Mouse (Mus musculus): Measurements from ENCODE around the gene Zfp61. TPM values are rescaled to one million over a fixed set of nuclear protein-coding genes. Genes with fewer than 3 reads are reported as not detected.

Gene Zfp61
- polyA plus RNA-seq, 1 experiment from 2014 or later: 48.6 TPM

DNA sequence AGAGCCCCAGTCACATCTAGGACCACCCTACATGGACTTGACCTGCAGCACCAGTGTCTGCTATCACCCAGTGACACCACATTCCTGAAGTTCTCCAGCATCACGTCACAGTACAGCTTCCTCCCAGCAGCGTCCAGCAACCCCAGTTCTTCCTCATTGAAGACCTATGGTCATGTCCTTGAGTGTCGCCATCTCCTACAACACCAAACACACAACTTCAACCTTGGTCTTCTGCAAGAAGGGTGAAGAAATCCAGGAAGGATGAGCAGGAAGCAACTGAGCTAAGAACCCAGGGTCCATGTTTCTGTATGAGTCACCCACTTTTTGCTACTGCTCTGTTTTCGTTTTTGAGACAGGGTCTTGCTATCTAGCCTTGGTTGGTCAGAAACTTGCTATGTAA lies 21.6 kb upstream of the Zfp61 start:
- Histone ChIP-seq H3K36me3 (replicated peaks) (no peaks in the 10 kb centered on the region), H3K4me1 (peaks cover 13% of the 10 kb centered on the region), H3K27ac (no peak overlapping the region), H3K9me3 (no peaks in the 10 kb centered on the region), H3K9ac (no peak overlapping the region), H3K4me3 (no peak overlapping the region), H3K27me3 (replicated peaks) (no peaks in the 10 kb centered on the region; the same call in 1 of the 2 replicates), H3K4me2 (no peak overlapping the region)
- ATAC-seq (replicated peaks): no peak
- 80% methylated on average over 4 of the region's 4 CpGs for WGBS

DNA sequence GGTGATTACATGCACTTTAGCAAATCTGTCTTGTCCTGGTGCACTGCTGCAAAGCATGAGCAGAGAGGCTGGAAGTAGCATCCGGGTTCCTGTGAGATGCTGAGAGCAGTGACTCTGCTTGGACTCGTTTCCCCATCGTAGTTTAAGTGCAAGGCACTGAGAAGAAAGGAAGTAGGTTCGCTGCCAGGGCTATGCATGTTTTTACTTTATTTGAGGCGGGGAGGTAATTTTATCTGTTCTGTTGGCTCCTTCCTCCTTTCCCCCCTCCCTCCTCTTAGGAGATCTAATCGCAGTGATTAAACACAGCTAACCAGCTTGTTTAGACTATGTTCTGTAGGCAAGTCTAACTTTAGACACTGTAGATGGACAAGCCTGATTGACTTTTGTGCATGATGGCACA lies 17.9 kb upstream of the Zfp61 start:
- Histone ChIP-seq H3K27ac (no peak overlapping the region), H3K4me2 (no peak overlapping the region), H3K4me3 (no peak overlapping the region), H3K4me1 (peaks cover 13% of the 10 kb centered on the region), H3K27me3 (replicated peaks) (no peaks in the 10 kb centered on the region; the same call in 1 of the 2 replicates), H3K36me3 (replicated peaks) (no peaks in the 10 kb centered on the region), H3K9ac (no peak overlapping the region), H3K9me3 (no peaks in the 10 kb centered on the region)
- no peak for ATAC-seq (replicated peaks)
- WGBS: 75% methylated on average over 6 of the region's 6 CpGs

DNA sequence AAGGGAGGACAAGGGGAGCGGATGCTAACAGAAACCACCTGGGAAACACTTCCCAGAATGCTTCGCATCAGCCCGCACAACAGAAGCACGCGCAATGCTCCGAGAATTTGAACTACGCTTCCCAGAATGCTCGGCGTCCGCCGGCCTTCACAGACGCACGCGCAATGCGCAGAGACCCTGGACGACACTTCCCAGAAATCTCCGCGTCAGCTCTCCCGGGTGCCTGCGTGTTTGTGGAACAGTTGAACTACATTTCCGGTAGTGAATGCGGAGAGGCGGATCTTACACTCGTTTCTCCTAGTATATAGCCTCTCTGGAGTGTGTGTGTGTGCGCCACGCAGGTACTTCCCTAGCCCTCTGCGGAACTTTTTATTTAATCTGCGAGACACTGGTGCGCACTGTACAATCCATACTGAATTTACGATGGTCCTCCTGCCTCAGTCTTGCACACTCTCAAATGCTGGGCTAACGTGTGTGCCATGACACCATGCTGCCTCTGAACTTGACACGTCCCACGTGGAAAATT lies 15.6 kb upstream of the Zfp61 start, which contains the start of gene Zfp94:
Gene Zfp94, minus strand, starts transcription at position 100 of the 526 bp plus-strand sequence.
- peak within 1 kb of the TSS; percentile 75 for H3K4me2 ChIP-seq
- H3K4me1 ChIP-seq: peaks cover 13% of the 10 kb centered on the region
- WGBS: under 1% methylated on average over 33 of the region's 33 CpGs
- no peaks in the 10 kb centered on the region; the same call in 1 of the 2 replicates for H3K36me3 ChIP-seq (replicated peaks)
- H3K4me3 ChIP-seq: peak within 1 kb of the TSS; percentile 66
- peak within 1 kb of the TSS; percentile 83 for H3K27ac ChIP-seq
- H3K27me3 ChIP-seq (replicated peaks): no peaks in the 10 kb centered on the region; the same call in 1 of the 2 replicates
- H3K9me3 ChIP-seq: no peaks in the 10 kb centered on the region
- H3K9ac ChIP-seq: peak within 1 kb of the TSS; percentile 82
- ATAC-seq (replicated peaks): peak; percentile 95

DNA sequence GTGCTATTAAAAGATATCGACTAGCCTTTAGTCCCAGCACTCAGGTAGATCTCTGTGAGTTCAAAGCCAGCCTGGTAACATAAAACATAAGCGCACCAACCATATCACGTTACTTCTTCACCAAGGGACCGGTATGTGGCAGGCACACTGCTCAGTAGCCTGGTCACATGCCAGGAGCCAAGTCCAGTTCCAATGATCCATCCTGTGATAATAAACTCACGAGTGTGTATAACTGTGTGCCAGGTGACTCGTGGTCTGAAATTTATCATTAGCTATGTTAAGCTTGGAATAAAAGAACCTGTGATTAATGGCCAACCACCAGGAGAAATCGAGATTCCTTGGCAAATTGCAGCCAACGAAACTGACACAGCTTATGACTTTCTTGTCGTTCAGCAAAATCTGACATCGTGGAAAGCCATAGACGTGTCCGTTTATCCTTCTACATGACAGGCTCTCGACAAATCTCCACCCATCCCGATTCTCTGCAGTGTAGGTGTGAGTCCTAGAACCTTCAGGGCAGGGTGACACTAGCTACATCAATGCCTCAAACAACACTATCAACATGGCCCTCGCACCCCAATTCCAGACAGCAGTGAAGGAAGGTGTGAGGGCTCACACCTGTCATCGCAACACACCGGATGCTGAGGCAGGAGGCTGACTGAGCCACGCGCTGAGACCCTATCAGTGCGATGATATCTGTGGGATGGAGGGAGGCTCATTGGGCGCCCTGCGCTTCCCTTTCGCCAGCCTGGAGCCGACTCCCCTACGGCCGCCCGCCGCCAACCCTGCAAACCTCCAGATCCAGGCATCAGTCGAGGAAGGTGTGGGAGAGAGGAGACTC lies 14.9 kb upstream of the Zfp61 start:
- ATAC-seq (replicated peaks): peak; percentile 87; the same call in 1 of the 2 replicates
- peak overlapping the region; percentile 66 for H3K4me3 ChIP-seq
- H3K4me2 ChIP-seq: peak overlapping the region; percentile 75
- WGBS: 29% methylated on average over 29 of the region's 29 CpGs
- H3K36me3 ChIP-seq (replicated peaks): peaks cover 5% of the 10 kb centered on the region
- no peaks in the 10 kb centered on the region; the same call in 1 of the 2 replicates for H3K27me3 ChIP-seq (replicated peaks)
- peak overlapping the region; percentile 82 for H3K27ac ChIP-seq
- H3K9me3 ChIP-seq: no peaks in the 10 kb centered on the region
- H3K9ac ChIP-seq: peak overlapping the region; percentile 82
- H3K4me1 ChIP-seq: peaks cover 13% of the 10 kb centered on the region

DNA sequence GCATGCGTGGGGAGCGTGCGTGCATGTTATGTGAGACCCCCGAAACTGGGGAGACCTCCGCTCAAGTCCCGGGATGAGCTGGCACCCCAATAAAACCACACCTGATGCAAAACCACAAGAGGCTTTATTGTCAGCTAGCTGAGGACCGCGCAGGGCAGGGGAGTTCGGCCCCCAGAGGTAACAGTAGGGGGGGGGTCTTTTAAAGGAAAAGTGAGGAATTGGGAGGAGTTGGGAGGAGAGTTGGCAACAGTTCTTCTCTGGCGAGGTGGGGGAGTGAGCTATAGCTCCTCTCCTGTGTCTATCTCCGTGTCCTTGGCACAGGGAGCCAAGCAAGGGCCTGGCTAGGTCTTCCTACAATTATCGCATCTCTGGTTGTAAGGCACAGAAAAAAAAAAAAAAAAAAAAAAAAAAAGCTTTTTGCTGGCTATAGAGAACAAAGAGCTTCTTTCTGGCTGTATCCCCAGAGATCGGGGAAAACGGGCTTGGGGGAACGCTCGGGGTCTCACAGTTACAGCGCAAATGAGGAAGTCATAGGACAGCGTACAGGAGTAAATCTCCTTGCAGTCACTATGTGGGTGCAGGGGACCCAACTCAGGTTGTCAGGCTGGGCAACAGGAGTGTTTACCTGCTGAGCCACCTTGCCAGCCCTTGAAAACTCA lies 1.1 kb downstream of the Zfp61 start:
- Histone ChIP-seq H3K9me3 (no peaks in the 10 kb centered on the region), H3K4me2 (peak overlapping the region; percentile 92), H3K4me3 (peak overlapping the region; percentile 83), H3K36me3 (replicated peaks) (peaks cover 26% of the 10 kb centered on the region), H3K4me1 (peaks cover 24% of the 10 kb centered on the region), H3K27ac (peak overlapping the region; percentile 93), H3K27me3 (replicated peaks) (no peaks in the 10 kb centered on the region), H3K9ac (peak overlapping the region; percentile 73)
- peak; percentile 65 for ATAC-seq (replicated peaks)
- WGBS: under 1% methylated on average over 18 of the region's 18 CpGs

DNA sequence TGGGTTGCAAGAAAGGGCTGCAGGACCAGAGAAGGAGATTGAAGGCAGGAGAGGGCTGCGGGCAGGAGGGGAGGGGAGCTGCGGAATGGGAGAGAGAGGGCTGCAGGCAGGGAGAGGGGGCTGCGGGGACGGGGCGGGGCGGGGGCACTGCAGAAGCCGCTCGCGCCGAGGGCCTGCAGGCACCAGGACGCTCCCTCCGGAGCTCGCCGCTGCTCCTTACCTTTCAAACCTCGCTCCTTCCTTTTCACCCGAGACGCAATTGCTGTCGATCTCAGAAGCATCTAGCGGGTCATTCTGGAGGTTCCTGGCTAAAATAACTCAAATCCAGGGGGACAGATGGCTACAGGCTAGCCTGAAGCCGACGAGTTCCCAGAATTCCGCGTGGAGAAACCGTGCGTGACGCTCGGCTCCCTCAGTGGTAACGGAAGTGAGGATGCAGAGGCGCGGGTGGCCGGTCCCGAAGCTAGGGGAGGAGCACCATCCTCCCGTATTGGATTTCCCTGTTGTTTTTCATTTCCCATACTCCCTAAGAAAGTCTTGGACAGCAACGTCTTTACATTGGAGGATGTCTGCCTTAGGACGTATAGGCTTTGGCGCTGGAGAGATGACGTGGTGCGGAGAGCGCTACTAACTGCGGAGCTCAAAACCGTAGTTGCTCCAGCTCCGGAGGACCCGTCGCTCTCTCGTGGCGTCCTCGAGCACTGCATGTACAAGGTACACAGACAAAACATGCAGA lies 1.9 kb downstream of the Zfp61 start:
- Histone ChIP-seq H3K27ac (peak overlapping the region; percentile 93), H3K9me3 (no peaks in the 10 kb centered on the region), H3K36me3 (replicated peaks) (peaks cover 26% of the 10 kb centered on the region), H3K4me1 (peaks cover 24% of the 10 kb centered on the region), H3K4me2 (peak overlapping the region; percentile 92), H3K27me3 (replicated peaks) (no peaks in the 10 kb centered on the region), H3K9ac (peak overlapping the region; percentile 73), H3K4me3 (peak overlapping the region; percentile 83)
- under 1% methylated on average over 37 of the region's 47 CpGs for WGBS
- ATAC-seq (replicated peaks): peak; percentile 94

DNA sequence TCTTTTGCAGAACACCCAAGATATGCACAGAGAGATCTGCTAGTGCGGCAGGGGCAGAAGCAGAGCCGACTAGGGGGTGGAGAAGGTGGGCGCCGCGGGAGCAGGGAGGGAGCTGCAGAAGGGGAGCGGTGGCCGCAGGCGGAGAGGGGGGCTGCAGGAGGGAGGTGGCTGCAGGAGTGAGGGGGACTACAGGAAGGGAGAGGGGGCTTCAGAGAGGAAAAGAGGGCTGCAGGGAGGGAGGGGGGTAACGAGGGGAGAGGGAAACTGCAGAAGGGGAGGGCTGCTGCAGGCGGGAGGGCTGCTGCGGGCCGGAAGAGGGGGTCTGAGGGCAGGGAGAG lies 2.4 kb downstream of the Zfp61 start:
- H3K4me3 ChIP-seq: peak overlapping the region; percentile 83
- H3K9me3 ChIP-seq: no peaks in the 10 kb centered on the region
- peak overlapping the region; percentile 73 for H3K9ac ChIP-seq
- H3K4me1 ChIP-seq: peaks cover 24% of the 10 kb centered on the region
- peak; percentile 22 for ATAC-seq (replicated peaks)
- peaks cover 30% of the 10 kb centered on the region for H3K36me3 ChIP-seq (replicated peaks)
- no peaks in the 10 kb centered on the region for H3K27me3 ChIP-seq (replicated peaks)
- peak overlapping the region; percentile 92 for H3K4me2 ChIP-seq
- under 1% methylated on average over 12 of the region's 12 CpGs for WGBS
- H3K27ac ChIP-seq: peak overlapping the region; percentile 93

DNA sequence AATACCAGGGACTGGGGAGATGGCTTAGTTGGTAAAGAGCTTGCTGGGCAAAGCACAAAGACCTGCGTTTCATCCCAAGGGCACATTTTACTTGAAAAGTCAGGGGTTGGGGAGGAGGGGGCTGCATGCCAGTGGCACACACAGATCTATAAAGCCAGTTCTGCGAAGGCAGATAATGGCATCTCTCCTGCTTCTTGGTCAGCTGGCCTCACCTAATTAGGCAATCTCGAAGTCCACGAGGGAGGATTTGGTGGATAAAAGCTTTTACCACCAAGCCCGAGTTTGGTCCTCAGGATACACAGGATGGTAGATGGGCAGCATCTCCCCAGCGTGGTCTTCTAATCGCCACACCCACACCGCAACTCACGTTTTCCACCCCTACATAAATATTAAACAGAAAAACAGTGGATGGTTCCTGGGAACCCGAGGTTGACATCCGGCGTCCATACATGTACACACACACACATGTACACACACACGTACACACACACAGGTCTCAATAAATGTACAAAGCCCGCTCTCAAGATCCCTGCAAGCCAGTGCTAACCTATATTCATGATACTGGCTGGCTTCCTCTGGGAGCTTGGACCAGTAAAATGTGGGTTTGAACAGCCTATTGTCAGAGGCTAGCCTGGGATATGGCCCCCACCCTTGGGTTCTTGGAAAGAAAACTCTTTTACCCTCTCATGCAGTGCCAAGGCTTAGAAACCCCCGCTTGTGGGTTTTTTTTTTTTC lies 3.5 kb downstream of the Zfp61 start:
- Histone ChIP-seq H3K36me3 (replicated peaks) (peaks cover 31% of the 10 kb centered on the region), H3K9ac (0 out of 2 replicates have a peak overlapping the region, but pooled peaks have one; percentile 73), H3K4me1 (peaks cover 24% of the 10 kb centered on the region), H3K4me3 (peak overlapping the region; percentile 83; the same call in 1 of the 2 replicates), H3K27me3 (replicated peaks) (no peaks in the 10 kb centered on the region), H3K27ac (no peak overlapping the region), H3K4me2 (peak overlapping the region; percentile 92), H3K9me3 (no peaks in the 10 kb centered on the region)
- WGBS: 89% methylated on average over 15 of the region's 15 CpGs
- ATAC-seq (replicated peaks): no peak

DNA sequence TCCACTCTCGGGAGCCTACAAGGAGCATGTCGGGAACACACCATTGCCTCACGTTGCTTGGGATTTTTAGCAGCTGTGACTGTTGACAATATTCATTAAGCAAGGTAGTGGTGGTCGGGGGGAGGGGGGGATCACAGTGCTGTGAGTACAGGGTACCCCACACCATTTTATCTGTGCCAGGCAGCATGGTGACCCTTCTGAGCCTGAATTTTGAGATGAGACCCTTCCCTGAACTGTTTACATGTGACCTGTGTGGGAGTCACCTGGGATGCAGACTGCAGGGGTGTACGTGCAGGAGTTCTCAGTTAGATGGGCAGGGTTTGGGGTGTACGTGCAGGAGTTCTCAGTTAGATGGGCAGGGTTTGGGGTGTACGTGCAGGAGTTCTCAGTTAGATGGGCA lies 4.6 kb downstream of the Zfp61 start:
- no peaks in the 10 kb centered on the region for H3K9me3 ChIP-seq
- H3K4me2 ChIP-seq: no peak overlapping the region
- ATAC-seq (replicated peaks): no peak
- peaks cover 24% of the 10 kb centered on the region for H3K4me1 ChIP-seq
- H3K36me3 ChIP-seq (replicated peaks): peaks cover 37% of the 10 kb centered on the region
- H3K4me3 ChIP-seq: no peak overlapping the region
- no peak overlapping the region for H3K9ac ChIP-seq
- H3K27ac ChIP-seq: no peak overlapping the region
- 94% methylated on average over 7 of the region's 7 CpGs for WGBS
- no peaks in the 10 kb centered on the region for H3K27me3 ChIP-seq (replicated peaks)

DNA sequence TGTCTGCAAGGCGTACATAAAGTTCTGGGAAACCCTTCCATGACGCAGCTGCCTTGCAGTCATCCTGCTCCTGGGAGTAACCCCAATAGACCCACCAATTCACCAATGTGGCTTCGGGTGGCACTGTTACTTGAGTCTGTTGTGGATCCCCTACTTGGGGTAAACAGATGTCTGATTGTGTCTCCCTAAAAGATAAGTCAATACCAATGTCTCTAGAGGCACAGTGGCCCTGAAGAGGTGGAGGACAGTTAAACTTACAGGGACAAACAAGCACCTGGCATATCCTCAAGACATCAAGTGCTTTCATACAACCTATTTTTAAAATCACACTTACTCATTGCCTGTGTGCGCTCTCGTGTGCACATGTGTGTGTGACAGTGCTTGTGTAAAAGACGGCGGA lies 5.7 kb downstream of the Zfp61 start:
- no peak overlapping the region for H3K9ac ChIP-seq
- H3K4me2 ChIP-seq: no peak overlapping the region
- WGBS: 96% methylated on average over 7 of the region's 7 CpGs
- no peak for ATAC-seq (replicated peaks)
- no peaks in the 10 kb centered on the region for H3K9me3 ChIP-seq
- H3K27me3 ChIP-seq (replicated peaks): no peaks in the 10 kb centered on the region
- peaks cover 19% of the 10 kb centered on the region for H3K4me1 ChIP-seq
- peaks cover 47% of the 10 kb centered on the region for H3K36me3 ChIP-seq (replicated peaks)
- H3K27ac ChIP-seq: no peak overlapping the region
- H3K4me3 ChIP-seq: no peak overlapping the region

DNA sequence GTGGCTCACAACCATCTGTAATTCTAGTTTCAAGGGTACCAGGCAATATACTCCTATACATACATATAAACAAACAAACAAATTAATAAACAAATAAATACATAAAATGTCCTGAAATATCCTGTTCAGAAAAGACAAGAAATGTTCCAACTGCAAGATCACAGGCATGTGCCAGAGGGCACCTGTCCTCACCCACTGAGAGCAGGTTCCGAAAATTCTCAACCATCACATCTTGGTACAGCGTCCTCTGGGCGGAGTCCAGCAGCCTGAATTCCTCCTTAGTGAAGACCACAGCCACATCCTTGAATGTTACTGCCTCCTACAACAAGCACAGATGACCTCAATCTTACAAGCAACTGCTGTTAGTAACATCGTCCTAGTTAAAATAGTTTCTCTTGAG lies 6.3 kb downstream of the Zfp61 start:
- Histone ChIP-seq H3K4me2 (no peak overlapping the region), H3K9ac (no peak overlapping the region), H3K36me3 (replicated peaks) (peaks cover 54% of the 10 kb centered on the region), H3K4me3 (no peak overlapping the region), H3K9me3 (no peaks in the 10 kb centered on the region), H3K4me1 (peaks cover 13% of the 10 kb centered on the region), H3K27ac (no peak overlapping the region), H3K27me3 (replicated peaks) (no peaks in the 10 kb centered on the region)
- 94% methylated on average over 4 of the region's 4 CpGs for WGBS
- no peak for ATAC-seq (replicated peaks)
